Mouse (Mus musculus): ENCODE data around the gene Chd1. TPM values are rescaled to one million over a fixed set of nuclear protein-coding genes. Genes with fewer than 3 reads are reported as not detected.

The Chd1 gene
- total RNA-seq, 2 experiments from 2014 or later = 22.8 to 29.1 TPM

- no peak for DNase-seq (ENCODE audit: extremely low spot score in 1 of 2, low spot score in 1 of 2)
Observed at GRCm38 (mm10) chr17:15808015-15808414, 103.2 kb downstream of the Chd1 start.

GRCm38 (mm10) chr17:15808468-15809374 lies 104.0 kb downstream of the Chd1 start:
- no peak for DNase-seq (ENCODE audit: extremely low spot score in 1 of 2, low spot score in 1 of 2)

GRCm38 (mm10) chr17:15809949-15810348 lies 105.2 kb downstream of the Chd1 start:
- DNase-seq (ENCODE audit: extremely low spot score in 1 of 2, low spot score in 1 of 2) = no peak

- no peak for DNase-seq (ENCODE audit: extremely low spot score in 1 of 2, low spot score in 1 of 2)
Observed at GRCm38 (mm10) chr17:15812136-15812778, 107.5 kb downstream of the Chd1 start.

GRCm38 (mm10) chr17:15813658-15814212 lies 109.0 kb downstream of the Chd1 start:
- no peak for DNase-seq (ENCODE audit: extremely low spot score in 1 of 2, low spot score in 1 of 2)

GRCm38 (mm10) chr17:15815312-15816018 lies 110.7 kb downstream of the Chd1 start:
- DNase-seq (ENCODE audit: extremely low spot score in 1 of 2, low spot score in 1 of 2) = no peak

- no peak for DNase-seq (ENCODE audit: extremely low spot score in 1 of 2, low spot score in 1 of 2)
Observed at GRCm38 (mm10) chr17:15816379-15817095, 111.8 kb downstream of the Chd1 start.

- DNase-seq (ENCODE audit: extremely low spot score in 1 of 2, low spot score in 1 of 2) = no peak
Observed at GRCm38 (mm10) chr17:15817096-15817450, 112.3 kb downstream of the Chd1 start.

GRCm38 (mm10) chr17:15817634-15818033 lies 112.9 kb downstream of the Chd1 start:
- no peak for DNase-seq (ENCODE audit: extremely low spot score in 1 of 2, low spot score in 1 of 2)

- DNase-seq (ENCODE audit: extremely low spot score in 1 of 2, low spot score in 1 of 2) = no peak
Observed at GRCm38 (mm10) chr17:15818372-15818771, 113.6 kb downstream of the Chd1 start.

GRCm38 (mm10) chr17:15820146-15820545 lies 115.4 kb downstream of the Chd1 start:
- no peak for DNase-seq (ENCODE audit: extremely low spot score in 1 of 2, low spot score in 1 of 2)

- DNase-seq (ENCODE audit: extremely low spot score in 1 of 2, low spot score in 1 of 2) = no peak
Observed at GRCm38 (mm10) chr17:15820761-15821160, 116.0 kb downstream of the Chd1 start.

GRCm38 (mm10) chr17:15821706-15822105 lies 116.9 kb downstream of the Chd1 start:
- DNase-seq (ENCODE audit: extremely low spot score in 1 of 2, low spot score in 1 of 2) = no peak

Other genes starting within 250 kb of the Chd1 start
- 100 to 1,000 TPM; 119 to 138 TPM for gene Psmb1, start 205.2 kb upstream of the Chd1 start, total RNA-seq (2021)
- gene Tbp, start 205.1 kb upstream of the Chd1 start, total RNA-seq (2021) = 10 to 100 TPM; 28.5 to 32.7 TPM
- gene Pdcd2, start 177.7 kb upstream of the Chd1 start, total RNA-seq (2021) = 10 to 100 TPM; 19.9 to 20.0 TPM
- gene Prdm9, start 140.6 kb upstream of the Chd1 start, total RNA-seq (2021) = 1 to 10 TPM; 2.5 to 4.2 TPM
- gene Rgmb, start 126.1 kb downstream of the Chd1 start, total RNA-seq (2021) = 10 to 100 TPM; 87.5 to 89.2 TPM

Data from layer of hippocampus, postnatal 25 days (tissue).